Mouse (Mus musculus) c-Kit-positive CD71-positive TER-119-negative erythroid progenitor cells, embryonic 14.5 days (primary cell): ENCODE results near the gene Ropn1l.

Experiments
- DNase-seq: peaks from one replicate; pipeline ENCODE4 v3.0.0-alpha.2; 2013; ENCODE audit warnings: low read depth

The Ropn1l gene

GRCm38 (mm10) chr15:31453098-31453916 is at the start of gene Ropn1l:
Gene Ropn1l, minus strand, starts transcription at chr15:31453737.
- DNase-seq = peak; percentile 65

DNA sequence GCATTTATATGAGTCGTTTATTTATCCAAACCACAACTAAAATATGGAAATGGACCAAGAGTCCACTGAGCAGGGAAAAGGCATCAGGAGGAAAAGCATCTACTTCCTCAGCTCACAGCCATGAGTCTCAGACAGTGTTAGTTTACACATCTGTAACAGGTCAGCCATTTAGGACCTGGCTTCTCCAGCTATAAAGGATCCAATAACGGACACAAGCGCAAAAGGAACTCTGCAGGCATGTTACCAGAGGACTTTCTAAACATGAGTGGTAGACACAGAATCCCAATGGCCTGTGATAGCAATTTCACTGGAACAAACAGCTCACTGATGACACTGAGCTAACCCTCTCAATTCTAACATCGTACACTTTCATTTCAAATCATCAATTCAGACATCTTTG is 49.5 kb upstream of the Ropn1l start:
- DNase-seq = no peak

GRCm38 (mm10) chr15:31502313-31502712 is 48.8 kb upstream of the Ropn1l start:
- DNase-seq = no peak

DNA sequence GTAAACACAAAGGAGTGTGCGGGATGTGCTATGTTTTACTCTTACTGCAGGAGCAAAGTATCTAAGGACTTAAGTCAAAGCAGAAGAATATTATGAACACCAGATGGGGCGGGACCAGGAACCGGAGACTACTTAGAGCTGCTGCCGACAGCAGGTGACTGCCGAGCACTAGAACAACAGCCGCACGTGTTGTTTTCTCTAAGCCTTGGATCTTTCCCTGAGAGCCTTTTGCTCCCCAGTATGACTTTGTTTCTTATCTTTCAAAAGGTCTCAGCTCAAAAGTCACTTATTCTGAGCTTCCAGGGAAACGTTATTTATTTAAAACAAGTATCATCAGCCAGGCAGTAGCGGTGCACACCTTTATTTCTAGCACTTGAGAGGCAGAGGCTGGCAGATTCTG is 41.3 kb upstream of the Ropn1l start:
- no peak for DNase-seq

- no peak for DNase-seq
Observed at GRCm38 (mm10) chr15:31494310-31494709, 40.8 kb upstream of the Ropn1l start.

- DNase-seq = no peak
Observed at GRCm38 (mm10) chr15:31487407-31487806, 33.9 kb upstream of the Ropn1l start.

GRCm38 (mm10) chr15:31476678-31477077 is 23.1 kb upstream of the Ropn1l start:
- no peak for DNase-seq

GRCm38 (mm10) chr15:31472645-31473574 is 19.4 kb upstream of the Ropn1l start:
- no peak for DNase-seq

- no peak for DNase-seq
Observed at GRCm38 (mm10) chr15:31471529-31471928, 18.0 kb upstream of the Ropn1l start.

GRCm38 (mm10) chr15:31469497-31469896 is 16.0 kb upstream of the Ropn1l start:
- no peak for DNase-seq

GRCm38 (mm10) chr15:31468806-31469205 is 15.3 kb upstream of the Ropn1l start:
- no peak for DNase-seq

- DNase-seq = no peak
Observed at GRCm38 (mm10) chr15:31466749-31467148, 13.2 kb upstream of the Ropn1l start.

DNA sequence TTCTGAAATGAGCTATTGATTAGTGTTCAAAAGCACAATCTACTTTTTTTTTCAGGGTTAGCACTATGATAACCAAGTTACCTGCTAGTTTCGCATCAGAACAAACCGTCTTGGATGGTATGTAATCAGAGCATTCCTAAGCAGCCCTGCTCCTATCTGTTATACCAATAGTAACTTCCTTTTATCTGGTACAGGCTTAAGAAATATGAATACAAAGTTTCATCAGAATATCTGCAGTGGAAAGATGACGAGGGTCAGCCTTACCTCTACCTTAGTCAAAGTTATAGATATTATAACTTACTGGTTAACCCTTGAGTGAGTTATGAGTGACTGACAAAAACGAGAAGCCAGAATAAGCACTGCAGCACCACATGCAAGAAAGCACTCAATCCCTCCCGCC is 12.8 kb upstream of the Ropn1l start:
- DNase-seq = no peak

DNA sequence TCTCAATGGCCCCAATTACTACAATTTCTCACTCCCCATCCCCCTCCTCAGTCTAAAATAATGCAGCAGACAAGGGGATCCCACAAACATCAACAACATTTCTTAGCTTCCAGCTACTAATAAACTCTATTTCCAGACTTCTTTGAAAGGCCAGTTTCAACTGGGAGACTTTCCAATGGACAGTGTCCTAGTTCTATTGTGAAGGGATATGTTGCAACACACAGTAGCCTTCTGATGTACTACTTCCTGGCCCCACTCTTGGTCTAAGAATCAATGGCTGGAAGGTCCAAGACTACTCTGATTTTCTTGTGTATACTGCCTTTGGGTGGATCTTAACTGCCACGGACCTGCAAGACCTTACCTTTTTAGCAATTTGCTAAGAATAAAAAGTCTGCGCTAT is 12.3 kb upstream of the Ropn1l start:
- no peak for DNase-seq

DNA sequence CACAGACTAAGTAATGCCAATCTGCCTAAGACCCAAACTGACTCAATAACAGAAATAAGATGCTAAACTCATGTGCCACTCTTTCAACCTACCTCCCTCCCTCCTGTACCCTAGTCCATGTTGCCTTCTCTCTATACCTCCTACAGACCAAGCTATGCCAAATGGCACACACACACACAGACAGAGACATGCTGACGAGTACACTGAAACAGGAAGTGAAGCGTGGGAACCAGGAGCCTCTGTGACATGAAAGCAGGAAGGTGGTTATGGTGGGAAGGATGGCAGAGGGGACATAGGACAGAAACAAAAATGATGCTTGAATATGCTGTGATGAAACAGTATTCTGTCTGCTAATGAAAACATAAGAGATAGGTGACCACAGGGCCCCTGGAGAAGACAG is 7.0 kb upstream of the Ropn1l start:
- no peak for DNase-seq

DNA sequence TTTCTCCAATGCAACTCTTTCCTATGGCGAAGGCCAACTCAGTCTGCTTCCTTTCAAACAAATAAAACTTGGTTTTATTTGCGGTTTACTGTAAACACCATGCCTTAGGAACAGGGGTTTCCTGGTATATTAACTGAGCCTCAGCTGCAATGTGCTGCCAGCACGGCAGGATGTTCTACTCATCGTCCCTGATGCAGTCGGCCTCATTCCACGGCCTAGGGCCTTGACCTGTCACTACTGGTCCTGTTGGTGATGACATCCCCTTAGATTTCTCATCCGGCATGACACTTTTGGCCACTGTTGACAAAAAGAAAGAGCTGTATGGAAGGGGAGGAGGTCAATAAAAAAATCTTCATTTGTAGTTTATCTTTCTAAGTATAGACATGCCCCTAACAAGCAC is 4.5 kb upstream of the Ropn1l start:
- no peak for DNase-seq

DNA sequence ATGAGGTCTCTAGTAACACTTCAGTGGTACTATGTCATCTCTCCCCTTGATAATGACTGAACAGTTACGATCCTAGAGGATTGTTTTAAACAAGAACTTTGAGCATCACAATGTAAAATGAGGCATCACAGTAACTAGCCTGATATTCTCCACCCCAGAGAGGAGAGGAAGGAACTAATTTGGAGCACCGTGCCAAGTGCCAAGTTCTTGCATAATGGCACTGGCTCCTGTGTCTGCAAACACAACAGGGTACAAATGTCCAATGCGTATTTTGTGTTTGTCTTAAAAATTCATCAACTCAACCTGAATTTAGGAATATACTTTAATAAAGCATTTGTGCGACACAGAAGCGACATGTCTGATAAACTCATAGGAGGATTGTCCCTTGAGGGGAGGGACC is 2.8 kb upstream of the Ropn1l start:
- no peak for DNase-seq

GRCm38 (mm10) chr15:31454861-31455295 is 1.3 kb upstream of the Ropn1l start:
- no peak for DNase-seq

DNA sequence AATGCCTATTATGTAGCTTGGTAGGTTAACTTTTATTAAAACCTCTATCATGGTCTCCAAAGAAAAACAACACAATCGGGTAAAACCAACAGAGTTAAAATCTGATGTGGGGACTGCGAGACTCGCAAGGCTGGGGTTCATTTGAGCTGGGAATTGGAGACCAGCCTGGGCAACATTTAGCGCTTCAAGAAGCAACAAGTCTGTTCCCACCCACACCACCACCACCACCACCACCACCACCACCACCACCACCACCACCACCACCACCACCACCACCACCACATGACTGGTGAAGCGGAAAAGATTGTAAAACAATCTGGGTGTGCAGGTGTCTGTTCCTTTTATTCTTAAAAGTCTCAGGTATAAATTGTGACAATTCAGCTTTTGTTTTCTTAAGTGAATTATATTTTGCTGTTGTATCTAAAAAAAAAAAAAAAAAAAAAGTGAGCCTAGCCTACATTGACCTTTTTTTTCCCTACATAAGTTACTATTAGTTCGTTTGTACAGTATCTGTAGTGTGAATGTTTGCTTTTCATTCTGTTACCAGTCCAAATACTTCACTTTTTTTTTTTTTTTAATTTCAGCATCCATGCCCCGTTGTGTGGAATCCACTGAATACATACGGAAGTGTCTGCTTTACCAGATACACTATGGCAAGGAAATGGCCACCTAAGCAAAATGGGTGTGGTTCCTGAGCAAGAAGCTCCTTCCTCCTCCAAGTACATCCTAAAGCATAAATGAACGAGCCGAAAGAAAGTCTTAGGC is 741 bp upstream of the Ropn1l start:
- no peak for DNase-seq

GRCm38 (mm10) chr15:31452336-31453097 is 1.0 kb downstream of the Ropn1l start:
- no peak for DNase-seq

DNA sequence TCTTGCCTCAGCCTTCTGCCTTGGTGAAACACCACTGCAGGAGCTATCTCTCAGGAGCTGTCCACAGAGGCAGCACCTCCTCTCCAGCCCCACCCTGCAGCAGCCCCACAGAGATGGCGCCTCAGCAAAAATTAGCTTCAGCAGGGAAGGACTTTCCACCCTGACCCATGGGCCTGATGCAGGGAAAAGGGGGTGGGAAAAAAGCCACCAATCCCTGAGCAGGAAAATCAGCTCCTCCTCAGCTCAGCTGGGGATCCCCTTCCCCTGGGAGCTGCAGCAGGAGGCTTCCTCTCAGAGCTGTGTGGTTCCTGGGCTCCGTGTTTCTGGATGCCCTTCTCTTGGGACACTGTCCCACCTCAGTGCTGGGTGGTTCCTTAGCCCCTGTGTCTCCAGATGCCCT is 3.8 kb downstream of the Ropn1l start:
- no peak for DNase-seq

DNA sequence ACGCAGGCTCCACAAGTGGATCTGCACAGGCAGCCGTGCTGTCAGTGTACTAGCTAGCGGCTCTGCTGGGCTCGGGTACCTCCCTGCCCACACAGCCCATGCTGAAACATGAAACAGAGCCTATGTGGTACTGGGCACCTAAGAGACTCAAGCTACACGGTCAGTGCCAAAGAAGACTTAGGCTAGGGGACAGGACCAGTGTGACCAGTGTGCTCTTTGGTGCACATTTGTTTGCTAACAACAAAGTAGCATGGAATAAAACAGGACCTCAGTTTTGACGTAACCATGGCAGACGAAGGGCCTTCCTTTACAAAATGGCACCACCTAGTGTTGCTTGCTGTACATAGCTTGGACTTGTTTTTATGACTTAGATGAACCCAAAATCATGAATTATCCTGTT is 6.4 kb downstream of the Ropn1l start:
- DNase-seq = no peak
